Mouse (Mus musculus) neural tube, embryonic 13.5 days (tissue): ENCODE measurements at regions not wholly inside any gene's neighbourhood (a gene's known extent, or its start where the extent isn't known, plus 50 kb on each side); places are given as distances from the start of the nearest gene placed in this dataset.

Source experiments
- ATAC-seq: fragments of 200-750 bp; cut with Nextera tagmentation; 2 replicates; pipeline ENCODE4 v1.8.0; 2017; ENCODE audit warnings: low read depth, mild to moderate bottlenecking, moderate TSS enrichment, moderate library complexity
- H3K27ac ChIP-seq: fragments of 300-500 bp; sonication (generic); replicated peaks from 2 replicates; pipeline ENCODE4 v1.5.1; 2015; ENCODE audit warnings: moderate library complexity, mild to moderate bottlenecking, inconsistent platforms
- H3K27me3 ChIP-seq: fragments of 300-500 bp; sonication (generic); 2 replicates; pipeline ENCODE4 v1.6.1; 2015; ENCODE audit warnings: mild to moderate bottlenecking, inconsistent platforms
- H3K36me3 ChIP-seq: fragments of 300-500 bp; sonication (generic); 2 replicates; pipeline ENCODE4 v1.6.1; 2015; ENCODE audit warnings: mild to moderate bottlenecking, inconsistent platforms
- H3K4me1 ChIP-seq: fragments of 300-500 bp; sonication (generic); replicated peaks from 2 replicates; pipeline ENCODE4 v1.6.1; 2015; ENCODE audit warnings: inconsistent platforms
- H3K4me2 ChIP-seq: fragments of 300-500 bp; sonication (generic); 2 replicates; pipeline ENCODE4 v1.6.1; 2015; ENCODE audit warnings: inconsistent platforms, mild to moderate bottlenecking, moderate library complexity
- H3K4me3 ChIP-seq: fragments of 300-500 bp; sonication (generic); 2 replicates; pipeline ENCODE4 v1.5.1; 2015; ENCODE audit warnings: mild to moderate bottlenecking, inconsistent platforms
- H3K9ac ChIP-seq: fragments of 300-500 bp; sonication (generic); 2 replicates; pipeline ENCODE4 v1.6.1; 2015; ENCODE audit warnings: moderate library complexity, mild to moderate bottlenecking, inconsistent platforms
- H3K9me3 ChIP-seq: fragments of 300-500 bp; sonication (generic); 2 replicates; pipeline ENCODE4 v1.6.1; 2016; ENCODE audit warnings: inconsistent platforms
- WGBS: fragments of 180-500 bp; shearing (Covaris S2); methylation state at CpG from one replicate; pipeline ENCODE4 v1.1.7; 2015; 5-methylcytosine and 5-hydroxymethylcytosine counted together

DNA sequence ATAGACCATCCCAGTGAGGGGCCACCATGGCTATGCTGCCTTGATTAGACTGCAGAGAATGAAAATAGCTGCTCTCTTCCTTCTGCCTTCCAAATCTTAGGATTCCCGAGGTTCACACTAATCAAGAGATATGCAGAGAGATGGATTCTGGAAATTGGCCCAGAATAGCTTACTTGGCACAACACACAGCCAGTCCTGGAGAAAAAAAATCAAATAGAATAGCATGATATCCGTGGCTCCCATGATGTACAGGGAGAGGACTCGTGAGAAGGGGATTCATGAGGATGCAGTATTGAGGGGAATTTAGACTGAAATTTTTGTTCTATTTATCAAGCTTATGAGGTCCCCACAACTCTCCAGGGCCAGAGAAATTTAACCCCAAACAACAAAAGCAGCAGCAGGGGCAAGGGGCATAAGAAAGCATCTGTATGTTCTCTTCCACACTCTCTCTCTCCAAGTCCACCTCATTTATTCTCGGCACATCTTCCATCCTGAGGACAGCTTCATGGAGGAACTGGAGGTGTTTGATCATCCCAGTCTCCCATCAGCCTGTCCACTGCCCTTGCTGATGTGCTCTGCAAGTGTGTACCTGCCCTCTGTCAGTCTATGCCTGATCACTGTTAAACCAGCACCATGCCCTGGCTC lies 599.3 kb upstream of the Camk1g start:
- Histone ChIP-seq H3K27ac (peak overlapping the region; percentile 74), H3K36me3 (no peaks in the 10 kb centered on the region), H3K9ac (no peak overlapping the region), H3K9me3 (no peaks in the 10 kb centered on the region), H3K27me3 (no peaks in the 10 kb centered on the region), H3K4me3 (no peak overlapping the region), H3K4me2 (no peak overlapping the region), H3K4me1 (peaks cover 22% of the 10 kb centered on the region)
- 71% methylated on average over 4 of the region's 4 CpGs for WGBS
- no peak for ATAC-seq

DNA sequence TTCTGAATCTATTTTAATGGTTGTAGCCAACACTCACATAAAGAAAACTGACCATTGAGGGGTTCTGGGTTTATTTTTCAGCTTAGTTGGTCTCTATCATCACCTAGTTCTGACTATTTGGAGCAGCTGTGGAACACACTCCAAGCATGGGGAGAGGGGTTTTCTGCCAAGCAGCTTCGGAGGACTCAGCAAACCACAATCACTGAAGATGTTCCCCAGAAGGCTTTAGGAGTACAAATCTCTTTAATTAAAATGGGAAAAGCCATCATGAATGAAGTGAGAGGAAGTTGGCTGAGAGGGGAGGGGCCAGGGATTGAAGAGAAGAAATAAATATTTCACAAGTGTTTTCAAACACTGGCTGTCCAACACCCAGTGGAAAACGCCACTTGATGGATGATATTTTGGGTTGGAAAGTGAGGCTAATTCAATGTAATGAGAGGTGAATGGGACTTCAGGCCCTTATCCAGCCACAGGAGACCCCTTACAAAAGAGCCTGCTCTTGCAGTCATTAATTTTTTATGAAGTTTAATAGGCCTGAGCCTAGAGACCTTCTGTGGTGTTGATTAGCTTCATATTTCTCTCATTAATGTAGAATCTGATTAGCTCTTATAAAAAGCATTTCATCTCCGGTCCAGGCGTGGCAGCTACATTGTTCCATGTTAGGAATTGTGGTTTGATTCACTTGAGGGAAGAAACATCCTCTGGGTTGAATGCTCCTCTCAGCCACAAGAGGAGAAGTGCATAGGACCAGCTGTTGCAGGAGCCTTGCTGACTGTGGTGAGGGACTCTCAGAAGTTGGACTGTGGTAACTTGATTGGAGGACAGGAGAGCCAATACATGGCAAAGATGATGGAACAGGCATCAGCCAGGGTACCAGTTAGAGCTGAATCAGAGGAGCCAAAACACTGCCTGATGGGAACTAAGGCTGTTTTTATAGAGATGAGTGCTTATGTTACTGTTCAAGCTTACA lies 598.1 kb upstream of the Camk1g start:
- Histone ChIP-seq H3K4me3 (no peak overlapping the region), H3K4me2 (no peak overlapping the region), H3K27ac (peak overlapping the region; percentile 74), H3K4me1 (peaks cover 22% of the 10 kb centered on the region), H3K9me3 (no peaks in the 10 kb centered on the region), H3K9ac (no peak overlapping the region), H3K27me3 (no peaks in the 10 kb centered on the region), H3K36me3 (no peaks in the 10 kb centered on the region)
- ATAC-seq: peak; percentile 88
- 45% methylated on average over 4 of the region's 4 CpGs for WGBS

DNA sequence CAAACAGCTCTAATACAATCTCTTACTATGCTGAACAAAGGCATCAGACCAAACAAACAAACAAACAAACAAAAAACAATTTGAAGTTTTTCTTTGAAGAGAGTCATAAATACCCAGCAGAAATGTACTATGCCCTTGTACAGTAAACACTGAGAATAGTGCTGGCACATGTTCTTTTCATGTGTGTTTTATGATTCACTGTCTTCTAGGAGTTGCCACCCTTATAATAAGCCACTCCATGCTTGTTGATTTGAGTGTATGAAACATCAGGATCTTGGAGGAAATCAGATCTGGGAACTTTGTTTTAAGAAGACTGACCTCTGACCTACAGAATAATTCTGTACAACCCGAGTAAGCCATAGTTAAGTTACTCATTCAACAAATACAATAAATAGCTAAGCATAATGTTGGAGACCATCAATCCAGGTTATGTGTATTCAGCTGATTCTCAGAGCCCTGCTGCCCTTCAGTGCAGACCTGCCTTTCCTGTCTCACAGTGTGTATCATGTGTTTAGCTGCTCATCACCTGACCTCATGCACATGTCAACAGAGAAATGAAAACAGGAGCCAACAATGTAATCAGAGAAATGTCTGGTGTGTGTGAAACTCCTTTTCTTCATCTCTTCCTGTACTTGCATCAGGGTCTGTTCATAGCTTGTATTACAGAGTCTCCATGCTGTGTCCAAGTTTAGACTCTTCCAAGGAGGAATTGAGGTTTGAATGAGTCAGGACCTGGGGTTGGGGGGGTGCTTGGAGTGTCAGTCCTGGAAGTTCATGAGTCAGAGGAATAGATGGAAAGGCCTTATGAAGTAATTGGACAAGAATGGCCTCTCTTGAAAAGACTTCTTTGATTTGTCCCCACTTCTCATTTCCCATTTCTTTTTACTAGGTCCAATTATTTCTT lies 596.8 kb upstream of the Camk1g start:
- H3K27ac ChIP-seq: peak overlapping the region; percentile 68
- no peaks in the 10 kb centered on the region for H3K36me3 ChIP-seq
- no peak overlapping the region for H3K4me2 ChIP-seq
- ATAC-seq: no peak
- WGBS: 64% methylated on average over 1 of the region's 1 CpGs
- no peaks in the 10 kb centered on the region for H3K27me3 ChIP-seq
- no peak overlapping the region for H3K4me3 ChIP-seq
- no peaks in the 10 kb centered on the region for H3K9me3 ChIP-seq
- H3K4me1 ChIP-seq: peaks cover 22% of the 10 kb centered on the region
- no peak overlapping the region for H3K9ac ChIP-seq

DNA sequence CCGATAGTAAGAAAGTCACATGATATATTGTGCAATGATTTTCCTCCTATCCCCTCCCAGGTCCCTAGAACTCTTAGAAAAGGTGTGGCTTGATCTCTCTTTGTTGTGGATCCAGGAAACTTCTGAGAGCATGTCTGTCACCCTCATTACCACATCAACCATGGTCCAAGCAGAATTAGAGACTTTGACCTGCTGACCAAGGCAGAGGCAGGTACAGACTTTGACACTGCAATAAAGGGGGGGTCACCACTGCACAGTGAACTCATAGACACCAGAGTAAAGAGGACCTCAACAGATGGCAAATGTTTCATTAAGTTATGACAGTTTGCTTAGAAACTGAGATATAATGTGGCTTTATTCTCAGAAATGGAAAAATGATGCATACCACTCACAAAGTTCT lies 595.2 kb upstream of the Camk1g start:
- Histone ChIP-seq H3K9ac (no peak overlapping the region), H3K4me1 (peaks cover 22% of the 10 kb centered on the region), H3K4me3 (no peak overlapping the region), H3K36me3 (no peaks in the 10 kb centered on the region), H3K9me3 (no peaks in the 10 kb centered on the region), H3K27ac (no peak overlapping the region), H3K4me2 (no peak overlapping the region), H3K27me3 (no peaks in the 10 kb centered on the region)
- no peak for ATAC-seq
- WGBS: 84% methylated on average over 1 of the region's 1 CpGs

DNA sequence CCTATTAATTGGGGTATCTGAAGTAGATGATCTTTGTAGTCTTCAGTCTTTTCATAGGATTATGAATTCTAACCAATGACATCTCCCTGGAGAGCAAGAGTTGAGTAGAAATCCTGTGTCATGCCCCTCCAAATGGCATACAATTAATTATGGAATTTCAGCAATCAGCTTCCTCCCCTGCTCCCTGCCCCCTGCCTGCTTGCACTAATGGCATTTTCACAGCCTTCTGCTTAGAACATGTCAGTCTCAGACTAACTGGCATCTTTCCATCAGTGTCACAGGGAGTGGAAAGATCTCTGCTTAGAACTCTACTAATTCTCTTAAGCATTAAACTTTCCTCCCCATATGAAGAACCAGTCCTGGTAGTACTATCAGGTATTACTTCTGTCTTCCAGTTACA lies 581.8 kb upstream of the Camk1g start:
- Histone ChIP-seq H3K4me2 (no peak overlapping the region), H3K9me3 (no peaks in the 10 kb centered on the region), H3K27me3 (no peaks in the 10 kb centered on the region), H3K36me3 (no peaks in the 10 kb centered on the region), H3K4me3 (no peak overlapping the region), H3K9ac (no peak overlapping the region), H3K27ac (no peak overlapping the region), H3K4me1 (0 out of 2 replicates have a peak, but pooled peaks cover 3% of the 10 kb centered on the region)
- ATAC-seq: no peak

DNA sequence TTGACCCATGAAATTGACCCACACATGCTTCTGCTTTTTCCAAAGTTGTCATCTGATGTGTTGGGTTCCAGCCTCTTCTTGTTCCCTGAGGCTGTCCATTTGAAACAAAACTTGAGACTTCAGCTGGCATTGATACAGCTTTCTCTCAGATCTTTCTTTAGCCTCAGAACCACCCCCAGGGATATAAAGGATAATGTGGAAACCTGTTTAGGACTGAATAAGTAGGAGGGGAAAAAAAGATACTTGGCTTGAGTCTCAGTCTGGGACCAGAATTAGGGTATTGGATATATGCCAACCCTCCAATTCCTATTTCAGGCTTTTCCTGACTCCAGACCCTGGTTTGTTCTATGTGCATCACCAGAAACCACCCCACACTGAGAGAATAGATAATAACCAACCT lies 579.7 kb upstream of the Camk1g start:
- Histone ChIP-seq H3K36me3 (no peaks in the 10 kb centered on the region), H3K4me2 (no peak overlapping the region), H3K27ac (no peak overlapping the region), H3K4me1 (0 out of 2 replicates have a peak, but pooled peaks cover 3% of the 10 kb centered on the region), H3K9ac (no peak overlapping the region), H3K4me3 (no peak overlapping the region), H3K9me3 (no peaks in the 10 kb centered on the region), H3K27me3 (no peaks in the 10 kb centered on the region)
- no peak for ATAC-seq

DNA sequence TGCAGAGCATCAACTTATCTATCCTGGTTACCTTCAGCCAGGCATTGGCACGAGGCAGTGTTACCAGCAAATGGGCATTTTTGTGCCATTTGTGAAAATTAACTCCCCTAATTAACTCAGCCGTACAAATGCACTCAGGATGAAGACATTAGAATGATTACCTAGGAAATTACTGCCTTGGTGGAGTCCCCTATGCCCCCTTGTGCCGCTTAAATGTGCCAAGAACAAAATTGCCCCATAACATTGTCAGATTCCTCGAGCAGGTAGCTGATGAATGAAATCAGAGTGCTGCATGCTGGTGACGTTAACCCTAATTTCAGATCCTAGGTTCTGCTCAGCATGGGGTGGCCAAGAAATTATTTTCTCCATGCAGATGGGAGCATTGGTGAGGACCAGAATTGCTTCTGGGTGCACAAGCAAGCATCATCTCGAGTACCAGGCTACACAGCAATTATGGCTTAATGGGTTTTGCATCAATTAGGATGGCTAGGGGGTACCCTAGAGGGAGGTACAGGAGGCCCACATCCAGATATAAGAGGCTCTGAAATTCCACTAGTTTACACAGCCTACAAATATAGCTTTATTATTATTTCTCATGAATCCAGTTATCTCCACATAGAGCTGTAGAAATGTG lies 577.0 kb upstream of the Camk1g start:
- Histone ChIP-seq H3K36me3 (no peaks in the 10 kb centered on the region), H3K9ac (no peak overlapping the region), H3K4me2 (no peak overlapping the region), H3K4me3 (no peak overlapping the region), H3K4me1 (0 out of 2 replicates have a peak, but pooled peaks cover 3% of the 10 kb centered on the region), H3K9me3 (no peaks in the 10 kb centered on the region), H3K27ac (peak overlapping the region; percentile 50), H3K27me3 (no peaks in the 10 kb centered on the region)
- peak; percentile 69; the same call in 1 of the 2 replicates for ATAC-seq
- WGBS: 40% methylated on average over 6 of the region's 6 CpGs

DNA sequence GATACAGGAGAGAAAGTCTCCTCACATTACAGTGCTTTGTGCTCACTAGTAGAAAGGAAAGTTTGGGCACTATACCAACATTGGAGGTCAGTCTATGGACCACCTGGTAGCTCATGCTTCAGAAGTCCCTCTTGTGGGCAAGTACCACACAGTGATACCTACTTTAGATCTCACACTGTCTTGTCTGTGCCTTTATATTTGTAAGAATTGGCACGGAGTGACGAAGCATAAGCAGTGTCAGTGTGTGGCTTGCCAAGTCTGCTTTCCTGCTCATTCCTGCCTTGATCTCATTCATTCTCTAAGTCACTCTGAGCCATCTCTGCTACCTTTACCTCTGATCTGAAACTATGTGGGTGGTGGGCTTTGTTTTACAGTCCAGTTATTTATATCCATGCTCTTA lies 565.9 kb upstream of the Camk1g start:
- no peaks in the 10 kb centered on the region for H3K27me3 ChIP-seq
- H3K36me3 ChIP-seq: no peaks in the 10 kb centered on the region
- H3K9me3 ChIP-seq: no peaks in the 10 kb centered on the region
- no peak for ATAC-seq
- no peaks in the 10 kb centered on the region for H3K4me1 ChIP-seq
- H3K9ac ChIP-seq: no peak overlapping the region
- H3K4me3 ChIP-seq: no peak overlapping the region
- H3K4me2 ChIP-seq: no peak overlapping the region
- WGBS: 93% methylated on average over 2 of the region's 2 CpGs
- no peak overlapping the region for H3K27ac ChIP-seq

DNA sequence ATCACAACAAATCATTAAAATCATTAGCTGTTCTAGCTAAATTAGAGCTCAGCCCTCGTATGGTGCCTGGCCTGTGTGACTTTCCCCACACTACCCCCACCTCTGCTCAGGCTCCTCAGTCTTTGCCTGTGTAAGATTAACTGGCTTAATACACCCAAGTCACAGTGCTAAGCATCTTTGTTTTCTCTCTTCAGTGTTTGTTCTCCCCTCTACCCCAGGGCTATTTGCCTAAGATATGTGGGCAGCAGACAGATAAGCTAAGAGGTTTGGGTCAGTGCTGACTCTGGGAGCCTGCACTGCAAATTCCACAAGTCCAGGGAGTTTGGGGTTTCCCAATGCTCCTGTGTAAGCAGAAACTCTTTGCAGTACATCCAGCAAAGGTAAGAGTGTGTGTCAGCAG lies 564.2 kb upstream of the Camk1g start:
- H3K9me3 ChIP-seq: no peaks in the 10 kb centered on the region
- H3K36me3 ChIP-seq: no peaks in the 10 kb centered on the region
- WGBS: 14% methylated on average over 1 of the region's 1 CpGs

DNA sequence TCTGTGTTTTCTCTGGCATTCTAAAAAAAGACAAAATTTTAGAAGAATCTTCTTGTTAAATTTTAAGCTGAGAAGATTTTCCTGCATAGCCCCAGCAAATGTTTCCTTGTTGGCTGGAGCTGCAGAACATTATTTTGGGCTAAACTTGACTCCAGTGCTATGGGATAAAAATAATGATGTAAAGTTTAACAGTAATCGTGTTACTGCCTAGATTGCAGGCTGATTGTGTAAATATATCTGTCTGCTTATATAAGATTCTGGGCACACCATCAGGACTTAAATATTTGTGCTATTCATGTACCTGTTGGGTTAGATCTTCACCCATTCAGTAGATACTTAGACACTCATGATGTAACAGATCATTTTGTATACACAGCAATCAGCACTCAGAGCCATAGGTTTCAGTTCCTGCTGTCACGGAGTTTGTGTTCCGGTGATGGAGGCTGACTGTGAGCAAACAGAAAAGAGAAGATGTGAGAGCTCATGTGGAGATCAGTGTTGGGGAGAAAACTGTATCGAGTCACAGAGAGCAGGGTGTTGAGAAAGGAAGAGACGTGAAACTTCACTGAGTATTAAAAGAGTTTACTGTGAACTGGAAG lies 561.1 kb upstream of the Camk1g start:
- H3K9ac ChIP-seq: no peak overlapping the region

More for the DNA sequence above, 564.2 kb upstream of the Camk1g start:
- Histone ChIP-seq H3K4me3 (no peak overlapping the region), H3K9ac (no peak overlapping the region), H3K4me2 (no peak overlapping the region), H3K4me1 (no peaks in the 10 kb centered on the region), H3K27me3 (no peaks in the 10 kb centered on the region), H3K27ac (no peak overlapping the region)
- no peak for ATAC-seq

DNA sequence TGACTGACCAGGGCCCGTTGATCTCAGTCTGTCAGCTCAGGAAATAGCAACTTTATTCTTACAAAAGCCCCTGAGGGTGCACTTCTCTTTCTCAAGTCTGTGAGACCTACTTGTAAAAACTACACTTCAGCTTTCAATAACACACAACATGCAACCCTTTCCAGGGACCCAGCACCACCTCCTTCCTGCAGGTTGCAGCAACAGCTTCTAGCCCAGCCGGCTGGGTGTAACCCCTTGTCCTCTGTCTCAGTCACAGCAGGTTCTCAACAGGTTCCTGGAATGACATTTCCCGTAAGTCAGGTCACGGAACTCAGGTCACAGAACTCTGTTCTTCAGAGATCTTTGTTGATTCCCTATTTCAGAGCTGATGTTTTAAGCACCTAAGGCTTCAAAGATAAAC lies 558.5 kb upstream of the Camk1g start:
- H3K4me2 ChIP-seq: no peak overlapping the region
- H3K27me3 ChIP-seq: no peaks in the 10 kb centered on the region
- no peak overlapping the region for H3K27ac ChIP-seq
- ATAC-seq: no peak
- no peak overlapping the region for H3K4me3 ChIP-seq
- H3K36me3 ChIP-seq: no peaks in the 10 kb centered on the region
- no peaks in the 10 kb centered on the region for H3K9me3 ChIP-seq
- no peak overlapping the region for H3K9ac ChIP-seq
- WGBS: 69% methylated on average over 4 of the region's 4 CpGs
- no peaks in the 10 kb centered on the region for H3K4me1 ChIP-seq

More for the DNA sequence above, 561.1 kb upstream of the Camk1g start:
- H3K4me2 ChIP-seq: no peak overlapping the region
- H3K36me3 ChIP-seq: no peaks in the 10 kb centered on the region
- H3K9me3 ChIP-seq: no peaks in the 10 kb centered on the region
- H3K27ac ChIP-seq: no peak overlapping the region
- no peak overlapping the region for H3K4me3 ChIP-seq
- 83% methylated on average over 5 of the region's 5 CpGs for WGBS
- ATAC-seq: no peak
- H3K27me3 ChIP-seq: no peaks in the 10 kb centered on the region
- H3K4me1 ChIP-seq: no peaks in the 10 kb centered on the region
